Mouse (Mus musculus) midbrain, embryonic 14.5 days (tissue): Measurements from ENCODE around the gene Cdc42ep1. TPM values are rescaled to one million over a fixed set of nuclear protein-coding genes. Genes with fewer than 3 reads are reported as not detected.

Experiments used
- ATAC-seq: fragments of 200-750 bp; cut with Nextera tagmentation; 2 replicates; pipeline ENCODE4 v1.8.0; 2017; ENCODE audit warnings: moderate number of reproducible peaks, moderate library complexity; ENCODE audit not compliant: low FRiP score, low TSS enrichment
- DNase-seq: peaks from one replicate; pipeline ENCODE4 v3.0.0-alpha.2; 2015
- H3K27ac ChIP-seq: fragments of 300-500 bp; sonication (generic); replicated peaks from 2 replicates; pipeline ENCODE4 v1.5.1; 2014; ENCODE audit warnings: mild to moderate bottlenecking, low read depth, low read length, moderate library complexity
- H3K27me3 ChIP-seq: fragments of 300-500 bp; sonication (generic); 2 replicates; pipeline ENCODE4 v1.6.1; 2014; ENCODE audit warnings: low read length, control low read depth, mixed read lengths; ENCODE audit not compliant: control insufficient read depth, insufficient read depth
- H3K36me3 ChIP-seq: fragments of 300-500 bp; sonication (generic); 2 replicates; pipeline ENCODE4 v1.6.1; 2014; ENCODE audit warnings: low read length, control low read depth; ENCODE audit not compliant: control insufficient read depth, insufficient read depth
- H3K4me1 ChIP-seq: fragments of 300-500 bp; sonication (generic); 2 replicates; pipeline ENCODE4 v1.6.1; 2014; ENCODE audit warnings: mild to moderate bottlenecking, antibody characterized with exemption, low read length, control low read depth; ENCODE audit not compliant: control insufficient read depth, insufficient read depth
- H3K4me2 ChIP-seq: fragments of 300-500 bp; sonication (generic); 2 replicates; pipeline ENCODE4 v1.6.1; 2014; ENCODE audit warnings: mild to moderate bottlenecking, low read length, moderate library complexity
- H3K4me3 ChIP-seq: fragments of 300-500 bp; sonication (generic); replicated peaks from 2 replicates; pipeline ENCODE4 v1.5.1; 2014; ENCODE audit warnings: low read depth, low read length
- H3K9ac ChIP-seq: fragments of 300-500 bp; sonication (generic); replicated peaks from 2 replicates; pipeline ENCODE4 v1.6.1; 2014; ENCODE audit warnings: mild to moderate bottlenecking, low read length, moderate library complexity
- H3K9me3 ChIP-seq: fragments of 300-500 bp; sonication (generic); 2 replicates; pipeline ENCODE4 v1.6.1; 2016; ENCODE audit warnings: low read length, control low read depth, mixed read lengths; ENCODE audit not compliant: control insufficient read depth
- WGBS: fragments of 180-500 bp; shearing (Covaris S2); extraction: QIAGEN DNeasy Blood & Tissue Kit; methylation state at CpG from one replicate; pipeline ENCODE4 v1.1.7; 2014; 5-methylcytosine and 5-hydroxymethylcytosine counted together
- polyA plus RNA-seq: library from polyadenylated mRNA; unstranded; fragments of >200 nt; fragmentation: Nextera tagmentation; extraction: Ambion mirVana; gene quantifications from 2 replicates; pipeline ENCODE4 v1.2.1, GENCODE M21; 2014

Cdc42ep1 gene
- 7.8 and 8.8 TPM in 2 replicates for polyA plus RNA-seq

- Histone ChIP-seq H3K4me2 (peak within 1 kb of the TSS; percentile 72), H3K9ac (peak within 1 kb of the TSS; percentile 46), H3K4me3 (peak within 1 kb of the TSS; percentile 38), H3K9me3 (no peaks in the 10 kb centered on the region), H3K36me3 (no peaks in the 10 kb centered on the region), H3K4me1 (peaks cover 36% of the 10 kb centered on the region), H3K27ac (no peak within 1 kb of the TSS), H3K27me3 (peaks cover 30% of the 10 kb centered on the region)
- peak; percentile 31; the same call in 1 of the 2 replicates for ATAC-seq
- DNase-seq: peak; percentile 61
- under 1% methylated on average over 86 of the region's 86 CpGs for WGBS
Observed at GRCm38 (mm10) chr15:78842371-78843163, at the start of gene Cdc42ep1. Gene Cdc42ep1, plus strand, starts transcription at chr15:78842624.

DNA sequence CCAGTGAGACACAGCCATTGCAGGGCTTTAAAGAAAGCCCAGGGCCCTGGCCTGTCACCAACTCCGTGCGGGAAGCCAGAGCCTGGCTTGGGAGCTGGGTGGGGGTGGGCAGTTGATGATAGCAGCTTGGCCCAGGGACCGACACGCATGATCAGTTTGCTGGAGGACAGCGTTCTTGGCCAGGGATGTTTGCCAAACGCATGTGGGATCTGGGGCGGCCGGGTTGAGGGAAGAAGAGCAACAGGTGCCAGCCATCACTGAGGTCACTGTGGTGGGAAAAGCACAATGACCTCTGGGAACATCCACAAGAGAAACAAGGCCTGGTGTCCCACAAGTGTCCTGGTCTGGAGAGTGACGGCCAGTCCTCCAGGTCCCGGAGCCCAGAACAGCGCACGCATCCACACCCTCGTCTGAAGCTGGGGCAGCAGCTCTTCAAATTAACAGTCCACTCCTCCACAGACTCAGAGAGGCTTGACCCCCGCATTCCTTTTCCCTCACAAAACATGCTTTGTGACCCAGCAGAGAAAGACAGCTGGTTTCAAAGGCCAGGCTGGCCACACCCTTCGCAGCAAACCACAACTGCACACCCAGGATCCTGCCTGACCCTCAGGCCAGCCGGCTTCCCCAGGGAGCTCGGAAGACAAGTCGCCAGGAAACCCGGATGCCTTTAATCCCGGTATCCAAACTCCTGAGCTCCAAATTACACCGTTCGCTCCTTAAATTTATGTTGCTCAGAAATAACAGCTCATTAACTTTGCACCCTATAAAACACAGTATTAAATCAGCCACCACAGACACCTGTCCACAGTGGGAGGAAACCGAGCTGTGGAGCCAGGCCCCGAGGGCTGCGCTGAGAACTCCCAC, 46.0 kb upstream of the Cdc42ep1 start:
- Histone ChIP-seq H3K4me3 (no peak overlapping the region), H3K27me3 (peaks cover 13% of the 10 kb centered on the region), H3K9me3 (no peaks in the 10 kb centered on the region), H3K27ac (no peak overlapping the region), H3K36me3 (no peaks in the 10 kb centered on the region), H3K4me1 (no peaks in the 10 kb centered on the region), H3K9ac (no peak overlapping the region), H3K4me2 (no peak overlapping the region)
- ATAC-seq (no peak), DNase-seq (peak; percentile 34)
- 45% methylated on average over 25 of the region's 25 CpGs for WGBS

DNA sequence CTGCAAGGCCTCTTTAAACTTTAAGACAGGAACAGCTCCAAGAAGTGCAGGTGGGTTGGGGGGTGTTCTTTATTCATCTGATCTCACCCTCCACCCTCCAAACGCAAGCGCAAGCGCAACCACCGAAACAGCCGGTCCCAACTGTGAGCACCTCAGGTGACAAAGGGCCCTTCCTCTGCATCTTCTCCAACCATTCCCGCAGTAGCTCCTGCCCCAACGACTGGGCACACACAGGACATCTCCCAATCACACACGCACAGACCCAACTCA, 45.4 kb upstream of the Cdc42ep1 start:
- Histone ChIP-seq H3K36me3 (no peaks in the 10 kb centered on the region), H3K4me3 (no peak overlapping the region), H3K27ac (no peak overlapping the region), H3K4me2 (no peak overlapping the region), H3K9ac (no peak overlapping the region), H3K27me3 (peaks cover 18% of the 10 kb centered on the region), H3K4me1 (no peaks in the 10 kb centered on the region), H3K9me3 (no peaks in the 10 kb centered on the region)
- ATAC-seq (no peak), DNase-seq (no peak)
- WGBS: 86% methylated on average over 8 of the region's 8 CpGs

- 0 out of 2 replicates have a peak overlapping the region, but pooled peaks have one; percentile 32 for H3K27ac ChIP-seq
- H3K36me3 ChIP-seq: no peaks in the 10 kb centered on the region
- H3K9me3 ChIP-seq: no peaks in the 10 kb centered on the region
- DNase-seq (peak; percentile 70), ATAC-seq (no peak)
- H3K27me3 ChIP-seq: peaks cover 37% of the 10 kb centered on the region
- H3K4me2 ChIP-seq: no peak overlapping the region
- peaks cover 11% of the 10 kb centered on the region; the same call in 1 of the 2 replicates for H3K4me1 ChIP-seq
- WGBS: 41% methylated on average over 21 of the region's 21 CpGs
- no peak overlapping the region for H3K9ac ChIP-seq
- H3K4me3 ChIP-seq: no peak overlapping the region
Observed at GRCm38 (mm10) chr15:78799029-78799428, 43.4 kb upstream of the Cdc42ep1 start.

DNA sequence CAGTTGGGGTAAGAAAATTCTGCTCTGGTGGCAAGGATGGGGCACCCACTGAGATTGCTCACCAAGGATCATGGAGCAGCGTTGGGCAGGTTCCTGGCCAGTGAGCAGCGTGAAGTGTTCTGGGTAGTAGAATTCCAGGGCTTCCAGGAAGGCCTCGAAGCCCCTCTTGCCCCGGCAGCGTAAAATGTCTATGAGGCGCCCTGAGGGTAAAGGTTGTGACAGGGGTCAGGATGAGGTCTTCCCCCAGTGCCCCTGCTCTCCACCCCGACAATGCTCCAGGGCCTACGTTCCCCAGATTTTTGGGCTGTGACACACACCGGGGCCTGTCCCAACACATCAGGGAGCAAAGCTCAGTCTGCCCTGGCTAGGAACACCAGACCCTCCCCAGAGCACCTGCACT, 40.9 kb upstream of the Cdc42ep1 start:
- H3K4me3 ChIP-seq: no peak overlapping the region; the same call in 1 of the 2 replicates

GRCm38 (mm10) chr15:78801971-78802741, 40.3 kb upstream of the Cdc42ep1 start:
- Histone ChIP-seq H3K4me2 (peak overlapping the region; percentile 73), H3K4me1 (peaks cover 11% of the 10 kb centered on the region; the same call in 1 of the 2 replicates), H3K9me3 (no peaks in the 10 kb centered on the region), H3K27ac (no peak overlapping the region), H3K27me3 (peaks cover 37% of the 10 kb centered on the region), H3K36me3 (no peaks in the 10 kb centered on the region), H3K9ac (peak overlapping the region; percentile 45), H3K4me3 (peak overlapping the region; percentile 44)
- DNase-seq (peak; percentile 37), ATAC-seq (no peak)
- WGBS: 2% methylated on average over 67 of the region's 67 CpGs

More for the DNA sequence above, 40.9 kb upstream of the Cdc42ep1 start:
- ATAC-seq: no peak
- Histone ChIP-seq H3K9ac (no peak overlapping the region), H3K9me3 (no peaks in the 10 kb centered on the region), H3K27me3 (peaks cover 37% of the 10 kb centered on the region), H3K4me1 (peaks cover 11% of the 10 kb centered on the region; the same call in 1 of the 2 replicates), H3K27ac (no peak overlapping the region), H3K4me2 (peak overlapping the region; percentile 73), H3K36me3 (no peaks in the 10 kb centered on the region)
- 69% methylated on average over 9 of the region's 9 CpGs for WGBS
- no peak for DNase-seq

- no peaks in the 10 kb centered on the region for H3K9me3 ChIP-seq
- peak within 1 kb of the TSS; percentile 73 for H3K4me2 ChIP-seq
- peak within 1 kb of the TSS; percentile 45 for H3K9ac ChIP-seq
- no peaks in the 10 kb centered on the region for H3K36me3 ChIP-seq
- no peak within 1 kb of the TSS for H3K27ac ChIP-seq
- H3K27me3 ChIP-seq: peaks cover 37% of the 10 kb centered on the region
- DNase-seq (peak; percentile 64), ATAC-seq (0 out of 2 replicates have a peak, but pooled peaks have one; percentile 37)
- peaks cover 11% of the 10 kb centered on the region; the same call in 1 of the 2 replicates for H3K4me1 ChIP-seq
- 2% methylated on average over 69 of the region's 70 CpGs for WGBS
- peak within 1 kb of the TSS; percentile 44 for H3K4me3 ChIP-seq
Observed at GRCm38 (mm10) chr15:78802776-78803391, 39.5 kb upstream of the Cdc42ep1 start, which contains the start of gene Card10. Gene Card10, minus strand, starts transcription at chr15:78803042.

GRCm38 (mm10) chr15:78803499-78803900, 38.9 kb upstream of the Cdc42ep1 start:
- WGBS: under 1% methylated on average over 8 of the region's 8 CpGs
- H3K27me3 ChIP-seq: peaks cover 37% of the 10 kb centered on the region
- ATAC-seq (no peak), DNase-seq (peak; percentile 43)
- H3K36me3 ChIP-seq: no peaks in the 10 kb centered on the region
- H3K9me3 ChIP-seq: no peaks in the 10 kb centered on the region
- H3K27ac ChIP-seq: no peak overlapping the region
- no peak overlapping the region for H3K4me2 ChIP-seq
- peaks cover 11% of the 10 kb centered on the region; the same call in 1 of the 2 replicates for H3K4me1 ChIP-seq
- peak overlapping the region; percentile 44; the same call in 1 of the 2 replicates for H3K4me3 ChIP-seq
- no peak overlapping the region for H3K9ac ChIP-seq
